ENCODE assay signal across 21 mouse cellular contexts in genomic region chr9:58665492-58665891, GRCm38 (mm10).
"Had no signal": no experiment of that assay in that cellular context is flagged by ENCODE, and none has a peak within 500 bp of the region (broad histone marks: within the 10 kb centered on the region; RNA-seq: fewer than 3 reads in every experiment).

No protein-coding gene starts in this region.

- H3K9ac ChIP-seq: intestine, embryonic 15.5 days; limb, embryonic 12.5 days; limb, embryonic 15.5 days; lung, embryonic 14.5 days; midbrain, embryonic 12.5 days; midbrain, embryonic 15.5 days; neural tube, embryonic 12.5 days; neural tube, embryonic 15.5 days had no signal

- H3K27ac ChIP-seq: intestine, embryonic 15.5 days; limb, embryonic 12.5 days; limb, embryonic 15.5 days; macrophage; midbrain, embryonic 12.5 days; midbrain, embryonic 15.5 days; neural tube, embryonic 12.5 days; neural tube, embryonic 15.5 days; stomach, postnatal 0 days had no signal

- ATAC-seq: intestine, embryonic 15.5 days; lung, postnatal 0 days; midbrain, embryonic 15.5 days had no signal

- H3K27me3 ChIP-seq: intestine, embryonic 15.5 days; limb, embryonic 12.5 days; limb, embryonic 15.5 days; midbrain, embryonic 12.5 days; midbrain, embryonic 15.5 days; neural tube, embryonic 12.5 days; neural tube, embryonic 15.5 days had no signal

- H3K4me3 ChIP-seq: intestine, embryonic 15.5 days; limb, embryonic 12.5 days; limb, embryonic 15.5 days; midbrain, embryonic 12.5 days; midbrain, embryonic 15.5 days; neural tube, embryonic 12.5 days; neural tube, embryonic 15.5 days had no signal

- H3K4me1 ChIP-seq: intestine, embryonic 15.5 days; limb, embryonic 15.5 days; midbrain, embryonic 12.5 days; midbrain, embryonic 15.5 days; neural tube, embryonic 12.5 days; neural tube, embryonic 15.5 days had no signal

- H3K4me2 ChIP-seq: intestine, embryonic 15.5 days; limb, embryonic 12.5 days; limb, embryonic 15.5 days; lung, embryonic 14.5 days; midbrain, embryonic 12.5 days; midbrain, embryonic 15.5 days; neural tube, embryonic 12.5 days; neural tube, embryonic 15.5 days had no signal

- H3K9me3 ChIP-seq: intestine, embryonic 15.5 days; limb, embryonic 12.5 days; limb, embryonic 15.5 days; midbrain, embryonic 12.5 days; midbrain, embryonic 15.5 days; neural tube, embryonic 12.5 days; neural tube, embryonic 15.5 days had no signal

- DNase-seq: kidney, adult 18-20 months; kidney, adult 9 months; kidney, postnatal 14 days; left cerebral cortex, postnatal 4 days; right cerebral cortex, adult 18-20 months; right cerebral cortex, postnatal 14 days; right cerebral cortex, postnatal 4 days; thymus, adult 2 months; thymus, postnatal 14 days; thymus, postnatal 4 days had no signal
